Mouse (Mus musculus): ENCODE results near the gene Fam3b. TPM values are rescaled to one million over a fixed set of nuclear protein-coding genes. Genes with fewer than 3 reads are reported as not detected.

Fam3b gene
- polyA plus RNA-seq, 1 experiment = 64.5 TPM

DNA sequence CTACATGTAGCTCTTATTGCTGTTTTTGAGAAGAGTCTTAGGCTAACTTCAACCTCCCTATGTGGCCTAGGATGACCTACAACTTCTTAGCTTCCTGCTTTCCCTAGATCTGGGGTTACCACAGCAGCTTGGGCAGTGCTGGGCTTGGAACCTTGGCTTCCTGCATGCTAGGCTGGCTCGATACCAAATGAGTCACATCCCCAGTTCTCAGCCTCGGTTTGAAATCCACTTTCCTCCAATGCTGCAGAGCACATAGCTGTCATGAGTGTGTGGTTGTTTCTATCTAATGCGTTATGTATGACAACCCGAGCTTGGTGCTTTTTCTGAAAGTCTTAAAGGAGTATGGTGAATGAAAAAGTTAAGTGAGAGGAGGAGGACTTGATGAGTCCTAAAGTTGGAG is 83.3 kb downstream of the Fam3b start:
- no peaks in the 10 kb centered on the region for H3K27me3 ChIP-seq (ENCODE audit: control insufficient read depth, insufficient read depth, low read length)
- H3K36me3 ChIP-seq (ENCODE audit: control insufficient read depth, insufficient read depth, low read length) = no peaks in the 10 kb centered on the region
- TF ChIP-seq POLR2A (IDR thresholded peaks at IDR 0.05; ENCODE audit: low read depth, low read length) (no peak), CTCF (IDR thresholded peaks at IDR 0.05; ENCODE audit: extremely low read depth, insufficient read length, insufficient replicate concordance, low read depth, low read length) (no peak)
- H3K4me1 ChIP-seq (ENCODE audit: control insufficient read depth, insufficient read depth, insufficient read length, low read length) = no peaks in the 10 kb centered on the region
- 46% methylated on average over 4 of the region's 4 CpGs for WGBS
- no peak overlapping the region for H3K27ac ChIP-seq (ENCODE audit: insufficient read depth, low read depth, low read length)
- no peak overlapping the region for H3K4me3 ChIP-seq (ENCODE audit: low read depth, low read length)

DNA sequence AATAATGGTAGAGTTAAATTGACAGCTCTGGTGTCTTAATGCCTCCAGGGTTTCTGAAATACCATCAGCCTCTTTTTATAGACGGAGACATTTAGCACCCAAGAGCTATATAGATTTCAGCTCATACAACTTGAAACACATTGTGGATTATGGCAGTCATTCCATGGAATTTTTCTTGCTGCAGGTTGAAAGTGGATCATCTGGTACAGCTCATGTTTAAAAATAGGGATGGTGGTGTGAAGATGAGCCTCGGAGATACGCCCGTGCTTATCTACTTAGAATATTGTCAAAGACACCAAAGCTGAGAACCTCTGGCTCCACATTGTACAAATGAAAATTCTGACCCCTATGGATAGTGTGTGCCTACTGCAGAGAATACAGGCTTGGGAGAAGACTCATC is 84.5 kb downstream of the Fam3b start:
- WGBS = 94% methylated on average over 4 of the region's 4 CpGs
- H3K27ac ChIP-seq (ENCODE audit: insufficient read depth, low read depth, low read length) = no peak overlapping the region
- no peaks in the 10 kb centered on the region for H3K27me3 ChIP-seq (ENCODE audit: control insufficient read depth, insufficient read depth, low read length)
- TF ChIP-seq CTCF (IDR thresholded peaks at IDR 0.05; ENCODE audit: extremely low read depth, insufficient read length, insufficient replicate concordance, low read depth, low read length) (no peak), POLR2A (IDR thresholded peaks at IDR 0.05; ENCODE audit: low read depth, low read length) (no peak)
- H3K36me3 ChIP-seq (ENCODE audit: control insufficient read depth, insufficient read depth, low read length) = no peaks in the 10 kb centered on the region
- H3K4me3 ChIP-seq (ENCODE audit: low read depth, low read length) = no peak overlapping the region
- no peaks in the 10 kb centered on the region for H3K4me1 ChIP-seq (ENCODE audit: control insufficient read depth, insufficient read depth, insufficient read length, low read length)

DNA sequence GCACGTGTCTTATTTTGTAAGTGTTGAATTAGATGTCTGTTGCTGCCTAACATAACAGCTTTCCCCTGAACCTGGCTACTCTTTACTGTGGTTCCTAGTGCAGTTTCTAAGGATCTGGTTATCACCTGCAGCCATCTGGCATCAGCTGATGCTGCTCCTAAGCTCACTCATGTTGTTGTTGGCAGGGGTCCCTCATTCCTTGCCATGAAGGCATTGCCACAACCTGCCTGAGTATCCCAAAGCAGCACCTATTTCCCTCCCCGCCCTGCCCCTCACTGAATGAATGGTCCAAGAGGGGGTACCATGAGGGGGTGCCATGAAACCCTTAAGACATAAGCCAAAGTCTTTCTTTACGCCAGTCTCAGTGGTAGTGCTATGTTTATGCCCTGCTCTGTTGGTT is 86.6 kb downstream of the Fam3b start:
- TF ChIP-seq POLR2A (IDR thresholded peaks at IDR 0.05; ENCODE audit: low read depth, low read length) (no peak), CTCF (IDR thresholded peaks at IDR 0.05; ENCODE audit: extremely low read depth, insufficient read length, insufficient replicate concordance, low read depth, low read length) (no peak)
- Histone ChIP-seq H3K4me3 (ENCODE audit: low read depth, low read length) (no peak overlapping the region), H3K4me1 (ENCODE audit: control insufficient read depth, insufficient read depth, insufficient read length, low read length) (no peaks in the 10 kb centered on the region), H3K27me3 (ENCODE audit: control insufficient read depth, insufficient read depth, low read length) (no peaks in the 10 kb centered on the region), H3K36me3 (ENCODE audit: control insufficient read depth, insufficient read depth, low read length) (no peaks in the 10 kb centered on the region), H3K27ac (ENCODE audit: insufficient read depth, low read depth, low read length) (no peak overlapping the region)
- WGBS = 87% methylated on average over 3 of the region's 3 CpGs

DNA sequence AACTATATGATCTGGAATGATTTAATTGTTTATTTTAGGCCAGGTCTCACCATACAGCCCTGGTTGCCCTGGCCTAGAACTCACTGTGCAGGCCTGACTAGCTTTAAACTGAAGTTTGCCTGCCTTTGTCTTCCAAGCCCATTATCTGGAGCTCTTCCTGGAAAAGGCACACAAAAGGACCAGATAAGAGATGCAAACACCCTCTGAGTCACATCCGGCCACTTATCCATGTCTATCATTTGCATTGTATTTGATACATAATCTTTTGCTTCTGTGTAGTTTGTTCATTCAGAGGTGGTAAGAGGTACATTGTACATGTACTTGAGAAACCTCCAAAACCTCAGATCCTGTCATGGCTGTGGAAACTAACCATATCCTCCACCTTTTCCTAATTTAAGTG is 91.0 kb downstream of the Fam3b start:
- 78% methylated on average over 1 of the region's 1 CpGs for WGBS
- no peak overlapping the region for H3K27ac ChIP-seq (ENCODE audit: insufficient read depth, low read depth, low read length)
- H3K36me3 ChIP-seq (ENCODE audit: control insufficient read depth, insufficient read depth, low read length) = no peaks in the 10 kb centered on the region
- TF ChIP-seq CTCF (IDR thresholded peaks at IDR 0.05; ENCODE audit: extremely low read depth, insufficient read length, insufficient replicate concordance, low read depth, low read length) (no peak), POLR2A (IDR thresholded peaks at IDR 0.05; ENCODE audit: low read depth, low read length) (no peak)
- H3K27me3 ChIP-seq (ENCODE audit: control insufficient read depth, insufficient read depth, low read length) = no peaks in the 10 kb centered on the region
- H3K4me3 ChIP-seq (ENCODE audit: low read depth, low read length) = no peak overlapping the region
- no peaks in the 10 kb centered on the region for H3K4me1 ChIP-seq (ENCODE audit: control insufficient read depth, insufficient read depth, insufficient read length, low read length)

DNA sequence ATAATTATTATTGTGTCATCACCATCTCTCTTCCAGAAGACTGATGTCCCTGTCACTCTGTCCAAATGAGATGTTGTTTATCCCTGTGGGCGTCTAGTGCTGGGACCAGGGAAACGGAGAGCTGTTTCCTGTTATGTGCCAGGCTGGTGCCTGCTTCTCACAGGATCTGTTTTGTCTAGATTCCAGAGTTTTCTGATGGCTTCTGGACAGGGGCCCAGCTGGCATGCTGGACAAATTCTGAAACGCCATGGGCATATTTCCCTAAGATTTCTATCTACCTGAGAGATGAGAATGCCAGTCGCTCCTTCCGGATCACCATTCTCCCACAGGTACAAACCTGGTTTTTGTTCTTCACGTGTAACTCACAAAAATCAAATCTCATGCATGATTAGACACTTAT is 92.9 kb downstream of the Fam3b start:
- Histone ChIP-seq H3K36me3 (ENCODE audit: control insufficient read depth, insufficient read depth, low read length) (no peaks in the 10 kb centered on the region), H3K4me3 (ENCODE audit: low read depth, low read length) (no peak overlapping the region), H3K27me3 (ENCODE audit: control insufficient read depth, insufficient read depth, low read length) (no peaks in the 10 kb centered on the region), H3K4me1 (ENCODE audit: control insufficient read depth, insufficient read depth, insufficient read length, low read length) (no peaks in the 10 kb centered on the region), H3K27ac (ENCODE audit: insufficient read depth, low read depth, low read length) (no peak overlapping the region)
- WGBS = 88% methylated on average over 6 of the region's 6 CpGs
- TF ChIP-seq CTCF (IDR thresholded peaks at IDR 0.05; ENCODE audit: extremely low read depth, insufficient read length, insufficient replicate concordance, low read depth, low read length) (no peak), POLR2A (IDR thresholded peaks at IDR 0.05; ENCODE audit: low read depth, low read length) (no peak)

Other genes with a start within 250 kb of the Fam3b start
- 2.0 and 7.4 TPM in 2 replicates for gene Bace2, start 158.1 kb downstream of the Fam3b start, polyA plus RNA-seq (2012; rRNA removed)
- gene Mx1, start 51.9 kb downstream of the Fam3b start, polyA plus RNA-seq (2012; rRNA removed) = 1.0 and 1.2 TPM in 2 replicates
- 39.8 and 71.1 TPM in 2 replicates for gene Tmprss2, start 96.4 kb upstream of the Fam3b start, polyA plus RNA-seq (2012; rRNA removed)
- 12.5 and 12.6 TPM in 2 replicates for gene Ripk4, start 249.0 kb upstream of the Fam3b start, polyA plus RNA-seq (2012; rRNA removed)